Mouse (Mus musculus) kidney, postnatal 36 days (tissue): ENCODE data around the gene Scap.
"Not testable (repeated sequence)": the region's sequence is repeated elsewhere in the genome, so short reads cannot be mapped to it uniquely, and the experiment has no call there.

Experiments
- DNase-seq, 2 experiments: peaks; one replicate each; pipeline ENCODE4 v3.0.0; 2021 to 2022; ENCODE audit warnings: mixed read lengths in 2 of 2

Scap gene

GRCm38 (mm10) chr9:110388011-110388410, 54.9 kb downstream of the Scap start:
- no peak for DNase-seq

GRCm38 (mm10) chr9:110390843-110391242, 57.8 kb downstream of the Scap start:
- no peak for DNase-seq

GRCm38 (mm10) chr9:110393295-110393694, 60.2 kb downstream of the Scap start:
- DNase-seq, result no peak

GRCm38 (mm10) chr9:110400650-110401049, 67.6 kb downstream of the Scap start:
- DNase-seq, result no peak

- peak in 1 of 2 experiments; percentile 33 for DNase-seq
Measured at GRCm38 (mm10) chr9:110402731-110403130, 69.6 kb downstream of the Scap start.

- not testable (repeated sequence) for DNase-seq
Measured at GRCm38 (mm10) chr9:110403240-110403639, 70.2 kb downstream of the Scap start.

GRCm38 (mm10) chr9:110407311-110408098, 74.4 kb downstream of the Scap start:
- DNase-seq, result no peak

- peak; percentile 96 to 98 for DNase-seq
Measured at GRCm38 (mm10) chr9:110408099-110408773, 75.1 kb downstream of the Scap start, which contains the start of gene Ptpn23. Ptpn23 (minus strand) TSS chr9:110408213.

GRCm38 (mm10) chr9:110410908-110411887, 78.1 kb downstream of the Scap start:
- peak; percentile 88 to 94 for DNase-seq

- peak; percentile 9 to 34 for DNase-seq
Measured at GRCm38 (mm10) chr9:110412926-110413325, 79.8 kb downstream of the Scap start.

- peak; percentile 55 to 80 for DNase-seq
Measured at GRCm38 (mm10) chr9:110413785-110414184, 80.7 kb downstream of the Scap start.

- DNase-seq, result no peak
Measured at GRCm38 (mm10) chr9:110419511-110420112, 86.5 kb downstream of the Scap start, which contains the start of gene Ngp. Ngp (plus strand) TSS chr9:110419747.

- no peak for DNase-seq
Measured at GRCm38 (mm10) chr9:110431241-110431640, 98.2 kb downstream of the Scap start.

GRCm38 (mm10) chr9:110433045-110433444, 100.0 kb downstream of the Scap start:
- no peak for DNase-seq
